Mouse (Mus musculus) spleen, adult 12 weeks (tissue): Measurements from ENCODE around the gene 1700001C02Rik.

Source experiments
- DNase-seq: peaks from one replicate; pipeline ENCODE4 v3.0.0; 2022; ENCODE audit warnings: low spot score

1700001C02Rik gene

GRCm38 (mm10) chr5:30465861-30466260 is at the start of gene 1700001C02Rik:
Gene 1700001C02Rik (plus strand): TSS chr5:30466047.
- no peak for DNase-seq

DNA sequence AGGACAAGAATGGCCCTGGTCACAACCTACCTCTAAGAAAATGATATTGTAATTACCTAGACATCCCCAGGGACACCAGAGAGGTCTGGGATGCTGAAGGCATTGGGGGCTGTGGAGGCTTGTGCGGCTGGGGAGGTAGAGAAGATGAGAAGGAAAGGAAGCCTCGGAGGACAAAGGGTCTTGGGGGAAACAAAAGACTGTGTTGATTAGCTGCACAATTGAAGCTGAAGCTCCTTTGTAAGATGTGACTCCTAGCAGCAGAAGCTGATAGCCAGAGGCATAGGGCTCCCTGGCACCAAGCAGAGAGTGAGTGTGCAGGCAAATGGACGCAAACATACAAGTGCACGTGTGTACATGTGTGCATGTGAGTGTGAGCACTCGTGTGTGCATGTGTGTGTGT is 49.2 kb upstream of the 1700001C02Rik start:
- DNase-seq, result no peak

DNA sequence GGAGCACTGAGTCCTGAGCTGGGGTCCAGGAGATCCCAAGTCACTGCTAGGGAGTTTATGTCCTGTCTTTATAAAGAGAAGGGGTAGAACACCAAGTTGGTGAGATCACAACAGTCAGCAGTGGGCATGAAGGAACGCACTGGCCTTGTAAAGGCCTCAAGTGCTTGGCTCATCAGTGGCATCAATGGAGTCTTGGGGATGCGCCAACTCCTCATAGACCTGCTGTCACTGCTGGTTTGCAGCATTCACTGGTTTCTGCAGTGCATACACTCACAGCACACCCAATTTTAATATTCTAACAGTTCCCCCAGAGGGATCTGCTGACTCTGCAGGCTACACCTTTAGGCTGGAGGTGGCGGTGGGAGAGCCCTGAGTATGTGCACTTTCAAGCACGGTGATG is 42.7 kb upstream of the 1700001C02Rik start:
- no peak for DNase-seq

- no peak for DNase-seq
Measured at GRCm38 (mm10) chr5:30423572-30424244, 42.1 kb upstream of the 1700001C02Rik start.

- DNase-seq, result no peak
Measured at GRCm38 (mm10) chr5:30427406-30427805, 38.4 kb upstream of the 1700001C02Rik start.

- DNase-seq, result no peak
Measured at GRCm38 (mm10) chr5:30438931-30439330, 26.9 kb upstream of the 1700001C02Rik start.

GRCm38 (mm10) chr5:30440308-30440906 is 25.4 kb upstream of the 1700001C02Rik start:
- no peak for DNase-seq

- DNase-seq, result no peak
Measured at GRCm38 (mm10) chr5:30442196-30442595, 23.7 kb upstream of the 1700001C02Rik start.

DNA sequence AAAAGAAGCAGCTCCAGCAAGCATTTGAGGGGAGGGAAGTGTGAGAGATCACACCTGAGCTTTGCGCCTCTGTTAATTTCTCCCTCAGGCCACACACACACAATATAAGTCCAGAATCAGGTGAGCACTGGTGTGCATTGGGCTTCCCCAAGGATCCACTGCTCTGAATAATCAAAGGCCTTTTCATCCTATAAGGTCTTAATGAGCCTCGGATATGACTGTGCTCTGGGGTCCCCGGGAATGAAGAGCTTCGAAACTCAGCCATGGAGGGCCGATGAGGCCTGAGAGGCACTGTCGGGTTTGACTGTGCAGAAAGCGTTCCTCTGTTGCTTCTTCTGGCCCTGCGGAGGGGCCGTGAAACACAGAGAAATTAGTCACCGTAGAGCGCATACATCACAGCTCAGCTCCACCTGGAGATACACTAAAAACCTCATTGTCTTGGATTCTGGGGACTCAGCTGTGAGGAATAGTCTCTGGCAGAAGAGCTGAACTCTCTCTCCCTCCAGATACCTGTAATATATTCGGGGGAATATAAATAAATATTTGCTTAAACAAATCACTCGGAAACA is 21.4 kb upstream of the 1700001C02Rik start:
- no peak for DNase-seq

DNA sequence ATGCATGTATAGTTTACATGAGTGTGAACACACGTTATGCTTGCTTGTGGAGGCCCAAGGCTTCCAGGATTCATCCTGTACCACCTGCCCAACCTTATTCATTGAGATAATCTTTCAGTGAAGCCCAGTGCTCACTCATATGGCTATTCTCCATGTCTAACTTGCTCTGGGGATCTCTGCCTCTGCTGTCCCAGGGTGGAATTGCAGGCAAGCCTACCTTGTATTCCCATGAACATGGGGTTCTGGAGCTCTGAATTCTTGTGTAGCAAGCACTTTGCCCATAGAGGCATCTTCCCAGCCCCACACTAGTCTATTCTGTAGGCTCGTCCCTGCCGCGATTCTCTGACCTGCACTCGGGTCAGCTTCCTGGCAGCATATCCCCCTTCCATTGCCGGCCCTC is 9.8 kb upstream of the 1700001C02Rik start:
- no peak for DNase-seq

DNA sequence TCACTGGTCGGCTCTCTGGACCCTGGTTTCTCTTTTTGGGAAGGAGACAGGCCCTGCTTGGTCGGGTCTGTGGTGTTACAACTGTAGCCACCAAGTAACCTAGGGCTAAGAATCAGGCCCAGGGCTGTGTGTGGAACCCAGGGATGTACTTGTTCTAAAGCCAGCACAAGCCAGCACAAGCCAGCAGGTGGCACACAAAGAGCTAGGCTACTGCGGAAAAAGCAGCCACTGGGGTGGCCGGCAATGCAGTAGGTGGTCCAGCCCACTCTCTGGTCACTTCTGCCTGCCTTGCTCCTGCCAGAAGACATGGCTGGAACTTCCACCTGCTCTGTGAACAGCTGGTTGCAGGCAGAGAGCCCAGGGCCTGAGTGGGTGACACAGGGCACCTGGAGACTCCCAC is 5.7 kb upstream of the 1700001C02Rik start:
- no peak for DNase-seq

DNA sequence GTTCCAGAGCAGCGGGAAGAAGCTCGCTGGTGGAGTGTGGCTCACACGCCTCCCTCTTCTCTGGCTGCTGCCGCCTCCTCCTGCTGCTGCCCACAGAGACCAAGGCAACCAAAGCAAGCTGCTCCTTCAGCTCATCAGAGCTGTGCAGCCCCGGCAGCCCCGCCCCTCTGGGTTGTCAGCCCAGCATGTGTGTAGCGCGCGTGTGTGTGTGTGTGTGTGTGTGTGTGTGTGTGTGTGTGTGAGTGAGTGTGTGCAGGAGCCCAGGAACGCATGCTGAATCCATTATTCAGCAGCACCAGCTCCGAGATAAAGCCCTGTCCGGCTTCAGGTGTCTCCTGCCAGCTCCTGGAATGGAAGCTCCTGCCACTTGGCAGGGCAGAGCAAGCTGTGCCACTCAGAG is 4.0 kb upstream of the 1700001C02Rik start, which contains the start of gene Otof:
Gene Otof, minus strand, starts transcription at position 112 of the 400 bp plus-strand sequence.
- no peak for DNase-seq

DNA sequence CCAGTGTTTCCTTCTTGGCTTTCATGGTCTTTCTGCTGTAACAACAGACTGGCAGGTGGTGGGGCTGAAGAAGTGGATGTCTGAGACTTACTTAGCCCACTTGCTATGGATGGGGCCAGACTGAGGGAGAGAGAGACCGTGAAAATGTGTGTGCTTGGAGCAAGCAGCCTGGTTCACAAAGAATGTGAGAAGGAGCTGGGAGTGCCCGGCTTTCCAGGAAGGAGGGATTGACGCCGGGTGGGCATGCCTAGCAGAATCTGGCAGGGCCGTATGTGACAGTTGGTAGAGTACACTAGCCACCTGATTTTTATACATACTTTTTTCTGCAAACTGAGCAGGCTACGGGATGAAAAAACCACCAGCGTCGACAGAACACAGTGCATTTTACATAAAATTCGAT is 468 bp downstream of the 1700001C02Rik start:
- no peak for DNase-seq

DNA sequence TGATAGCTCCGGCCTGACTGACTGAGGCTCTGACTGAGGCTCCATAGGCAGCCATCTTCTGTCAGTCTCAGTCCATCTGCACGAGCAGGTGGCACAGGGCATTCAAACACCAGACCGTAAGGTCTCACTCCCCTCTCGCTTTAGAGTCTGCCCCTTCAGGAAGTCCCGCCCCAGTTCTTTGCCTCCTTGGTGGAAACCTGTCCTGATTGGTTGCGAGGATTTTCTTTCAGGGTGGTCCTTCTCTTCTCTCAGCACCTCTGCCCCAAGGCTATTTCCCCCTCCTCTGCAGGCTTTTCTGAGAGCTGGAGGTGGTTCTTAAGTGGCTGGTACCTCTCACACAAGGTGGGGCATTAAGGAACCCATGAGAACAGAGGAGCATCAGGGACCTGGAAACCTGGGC is 4.6 kb downstream of the 1700001C02Rik start:
- no peak for DNase-seq

- no peak for DNase-seq
Measured at GRCm38 (mm10) chr5:30472148-30472547, 6.3 kb downstream of the 1700001C02Rik start.

- DNase-seq, result no peak
Measured at GRCm38 (mm10) chr5:30476534-30476933, 10.7 kb downstream of the 1700001C02Rik start.

DNA sequence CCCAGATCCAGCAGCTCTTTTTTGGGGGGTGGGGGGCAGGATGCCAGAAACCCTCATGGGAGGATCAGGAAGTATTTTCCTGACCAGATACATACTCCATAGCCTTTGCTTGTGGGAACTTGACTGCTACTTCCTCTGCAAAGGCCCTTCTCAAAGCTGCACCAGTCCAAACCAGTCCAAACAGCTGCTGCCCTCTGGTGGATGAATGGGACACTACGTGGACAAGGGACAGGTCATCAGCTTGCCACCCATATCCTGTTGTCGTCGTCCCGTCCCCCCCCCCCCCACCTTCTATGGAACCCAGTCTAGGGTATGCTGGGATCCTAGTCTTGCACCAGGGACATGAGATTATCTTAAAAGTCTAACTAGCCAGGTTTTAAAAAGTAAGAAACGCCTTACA is 16.5 kb downstream of the 1700001C02Rik start:
- DNase-seq, result peak; percentile 6

GRCm38 (mm10) chr5:30483533-30483932 is 17.7 kb downstream of the 1700001C02Rik start:
- no peak for DNase-seq

- DNase-seq, result no peak
Measured at GRCm38 (mm10) chr5:30484591-30484990, 18.7 kb downstream of the 1700001C02Rik start.

- DNase-seq, result no peak
Measured at GRCm38 (mm10) chr5:30485136-30485535, 19.3 kb downstream of the 1700001C02Rik start.

DNA sequence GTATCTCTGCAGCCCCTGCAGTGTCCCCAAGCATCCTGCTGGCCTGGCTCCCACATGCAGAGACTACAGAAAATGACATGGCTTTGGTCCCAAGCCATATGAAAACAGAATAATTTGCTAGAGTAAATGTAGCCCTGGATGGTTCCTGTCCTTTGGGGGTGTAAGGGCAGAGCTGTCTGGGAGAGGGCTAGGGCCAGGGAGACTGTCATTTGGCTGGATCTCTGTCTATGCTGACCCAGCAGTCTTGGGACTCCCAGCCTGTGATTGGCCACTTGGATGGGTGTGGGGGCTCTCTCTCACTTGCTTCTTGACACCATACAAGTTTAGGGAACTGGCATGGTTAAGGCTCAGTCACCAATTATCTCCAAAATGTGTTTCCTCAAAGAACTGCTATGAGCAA is 24.4 kb downstream of the 1700001C02Rik start:
- no peak for DNase-seq

GRCm38 (mm10) chr5:30490845-30491244 is 25.0 kb downstream of the 1700001C02Rik start:
- DNase-seq, result no peak

DNA sequence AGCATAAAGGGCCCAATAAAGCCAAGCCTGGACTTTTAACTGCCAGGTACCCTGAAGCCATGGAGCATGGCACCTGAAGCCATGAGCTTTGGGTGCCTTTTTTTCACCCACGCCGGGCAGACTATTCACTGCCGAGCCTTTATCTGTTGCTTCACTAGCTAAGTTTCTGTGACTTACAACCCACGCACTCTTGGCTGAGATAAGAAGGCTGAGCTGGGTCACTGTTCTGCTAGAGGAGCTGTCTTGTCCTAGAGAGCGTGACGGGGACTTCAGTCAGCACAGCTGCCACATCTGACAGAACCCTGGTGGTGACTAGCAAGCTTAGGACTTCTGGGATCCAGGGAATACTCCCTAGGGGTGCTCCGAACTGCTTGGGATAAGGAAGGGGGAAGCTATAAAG is 27.9 kb downstream of the 1700001C02Rik start:
- DNase-seq, result no peak

DNA sequence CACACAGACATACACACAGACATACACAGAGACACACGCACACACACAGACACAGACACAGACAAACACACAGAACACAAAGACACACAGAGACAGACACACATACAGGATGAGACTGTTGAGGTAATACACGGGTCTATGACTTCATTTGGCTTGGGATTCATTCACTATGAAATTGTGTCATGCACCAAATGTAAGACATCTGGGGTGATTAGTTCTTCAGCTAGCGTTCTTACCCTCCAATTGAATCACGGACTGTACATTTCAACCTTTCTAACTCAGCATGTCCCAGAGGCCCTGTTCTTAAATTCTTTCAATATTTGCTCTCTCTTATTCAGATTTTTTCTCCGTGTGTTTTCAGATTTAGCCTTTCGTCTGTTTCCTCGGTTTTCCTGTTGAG is 28.8 kb downstream of the 1700001C02Rik start:
- DNase-seq, result no peak
